ENCODE assay signal across 29 mouse cellular contexts in genomic region chr2:75819796-75820195, GRCm38 (mm10).
"Had no signal": no experiment of that assay in that cellular context is flagged by ENCODE, and none has a peak within 500 bp of the region (broad histone marks: within the 10 kb centered on the region; RNA-seq: fewer than 3 reads in every experiment).

No protein-coding gene starts in this region.

- H3K4me1 ChIP-seq: heart, embryonic 12.5 days; heart, embryonic 15.5 days; hindbrain, embryonic 13.5 days; hindbrain, embryonic 15.5 days had no signal

- H3K27ac ChIP-seq: heart, embryonic 13.5 days; heart, embryonic 15.5 days; hindbrain, embryonic 10.5 days; hindbrain, embryonic 12.5 days; hindbrain, embryonic 13.5 days; hindbrain, embryonic 14.5 days; hindbrain, embryonic 15.5 days; hindbrain, postnatal 0 days; intestine, embryonic 15.5 days; kidney, embryonic 15.5 days; kidney, postnatal 0 days; layer of hippocampus, adult 2 months; left cerebral cortex, adult 2 months had no signal

- H3K36me3 ChIP-seq: heart, embryonic 12.5 days; heart, embryonic 13.5 days; heart, embryonic 15.5 days; hindbrain, embryonic 10.5 days; hindbrain, embryonic 12.5 days; hindbrain, embryonic 13.5 days; hindbrain, embryonic 15.5 days; intestine, embryonic 15.5 days; kidney, embryonic 15.5 days had no signal

- DNase-seq: heart, postnatal 10 days; heart, postnatal 14 days; heart, postnatal 4 days; kidney, adult 11 months; kidney, adult 18-20 months; kidney, adult 2 months; kidney, adult 8-10 months; kidney, adult 9 months; kidney, postnatal 10 days; kidney, postnatal 14 days; kidney, postnatal 25 days; kidney, postnatal 36 days; kidney, postnatal 4 days; layer of hippocampus, adult 9-11 months; layer of hippocampus, postnatal 36 days had no signal

- H3K27me3 ChIP-seq: heart, embryonic 12.5 days; heart, embryonic 13.5 days; heart, embryonic 15.5 days; hindbrain, embryonic 12.5 days; hindbrain, embryonic 13.5 days; hindbrain, embryonic 15.5 days; intestine, embryonic 15.5 days; kidney, embryonic 15.5 days had no signal

- H3K4me3 ChIP-seq: heart, embryonic 12.5 days; heart, embryonic 13.5 days; heart, embryonic 15.5 days; hindbrain, embryonic 10.5 days; hindbrain, embryonic 12.5 days; hindbrain, embryonic 13.5 days; hindbrain, embryonic 15.5 days; intestine, embryonic 15.5 days; kidney, embryonic 15.5 days; layer of hippocampus, adult 2 months; left cerebral cortex, adult 2 months had no signal

- H3K9me3 ChIP-seq: heart, embryonic 12.5 days; heart, embryonic 13.5 days; heart, embryonic 15.5 days; hindbrain, embryonic 10.5 days; hindbrain, embryonic 12.5 days; hindbrain, embryonic 13.5 days; hindbrain, embryonic 15.5 days; intestine, embryonic 15.5 days; kidney, embryonic 15.5 days had no signal
